ENCODE assay signal across 9 mouse cellular contexts in the genomic region with DNA sequence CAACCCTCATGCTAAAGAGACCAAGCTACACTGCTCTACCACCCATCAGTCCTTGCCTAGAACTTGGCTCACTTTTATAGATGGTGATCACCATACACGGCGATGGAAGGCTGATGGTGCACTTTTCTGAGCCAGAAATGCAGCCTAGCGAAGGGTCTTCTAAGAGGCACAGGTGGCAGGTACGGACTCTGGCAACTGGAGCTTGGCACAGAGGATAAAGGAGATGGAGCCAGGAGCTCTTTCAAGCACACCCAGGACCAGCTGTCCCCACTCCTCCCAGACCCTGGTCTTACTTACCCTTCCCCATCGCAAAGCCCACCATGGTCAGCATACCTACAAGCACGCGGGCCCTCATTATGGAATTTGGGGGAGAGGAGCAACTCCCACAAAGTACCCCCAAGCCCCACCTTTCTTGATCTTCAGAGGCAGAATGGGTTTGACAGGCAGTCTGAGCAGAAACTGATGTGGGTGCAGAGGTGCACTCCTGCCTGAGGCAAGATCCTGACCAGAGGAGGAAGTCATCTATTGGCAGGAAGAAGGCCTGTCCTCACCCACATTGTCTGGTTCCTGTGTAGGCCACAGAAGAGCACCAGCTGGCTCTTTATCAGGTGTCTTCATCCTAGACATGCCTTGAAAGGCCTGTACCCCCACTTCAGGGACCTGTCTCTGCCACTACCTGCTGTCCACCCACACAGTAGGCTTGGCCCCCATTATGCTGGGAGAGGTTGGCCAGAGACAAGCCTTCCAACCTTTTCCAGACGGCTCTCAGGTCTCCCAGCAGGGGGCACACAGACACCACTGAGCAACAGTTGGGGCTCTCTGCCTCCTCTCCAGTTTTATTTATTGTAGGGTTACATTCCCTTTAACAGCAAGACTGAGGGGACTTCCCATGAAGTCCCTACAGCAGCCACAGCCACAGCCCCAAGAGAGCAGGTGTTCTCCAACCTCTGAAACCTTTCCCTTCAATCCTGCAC. TPM values are rescaled to one million over a fixed set of nuclear protein-coding genes. Genes with fewer than 3 reads are reported as not detected.
A peak's percentile ranks its signal among the peaks of the same experiment; 100 is the strongest.
DNase-seq lines count a peak whose midpoint lies in the region; ATAC-seq and TF ChIP-seq lines count a peak whose summit lies in the region.
"Had no signal": no experiment of that assay in that cellular context is flagged by ENCODE, and none has a peak within 500 bp of the region (broad histone marks: within the 10 kb centered on the region; RNA-seq: fewer than 3 reads in every experiment).

TSS of gene Ly6g5b (minus strand) at position 383 of the 974 bp plus-strand sequence.

- no peak within 1 kb of the TSS for H3K4me2 ChIP-seq in hindbrain, embryonic 14.5 days (replicated peaks)
- H3K4me2 ChIP-seq in CH12.LX (ENCODE audit: insufficient read depth, low read depth, poor library complexity, severe bottlenecking) (no peak within 1 kb of the TSS), myocyte (ENCODE audit: low read depth) (no peak within 1 kb of the TSS)
- no peak within 1 kb of the TSS for H3K4me2 ChIP-seq in forebrain, embryonic 15.5 days (replicated peaks)

- H3K4me3 ChIP-seq in hindbrain, embryonic 14.5 days (replicated peaks; ENCODE audit: low read length), result no peak within 1 kb of the TSS
- H3K4me3 ChIP-seq in hindbrain, embryonic 10.5 days, result no peak within 1 kb of the TSS
- H3K4me3 ChIP-seq in CH12.LX (replicated peaks in 1 of 3; ENCODE audit: low read depth in 2 of 3, low read length in 2 of 3, poor library complexity in 1 of 3) (no peak within 1 kb of the TSS), myocyte (no peak within 1 kb of the TSS)
- H3K4me3 ChIP-seq in cortical plate, adult 2 months (ENCODE audit: insufficient read depth, low read length), result no peak within 1 kb of the TSS
- H3K4me3 ChIP-seq in forebrain, embryonic 15.5 days, result no peak within 1 kb of the TSS
- no peak within 1 kb of the TSS; the same call in 1 of the 2 replicates for H3K4me3 ChIP-seq in forebrain, embryonic 10.5 days
- H3K4me3 ChIP-seq: limb, embryonic 10.5 days had no signal

- TF ChIP-seq RAD21 in CH12.LX (IDR thresholded peaks at IDR 0.05; ENCODE audit: low read depth, low read length), result peak; percentile 63

- TF ChIP-seq CTCF in CH12.LX (conservative IDR thresholded peaks at IDR 0.05 in 1 of 2, IDR thresholded peaks at IDR 0.05 in 1 of 2; ENCODE audit: low read depth in 2 of 2, low read length in 2 of 2), result peak; percentile 22 to 66; a peak in 2 of 4 replicates
- TF ChIP-seq CTCF in cortical plate, adult 2 months (IDR thresholded peaks at IDR 0.05; ENCODE audit: extremely low read depth, insufficient read depth, low read length), result 0 out of 2 replicates have a peak, but pooled peaks have one; percentile 18

- no peak within 1 kb of the TSS for H3K27ac ChIP-seq in hindbrain, embryonic 14.5 days
- no peak within 1 kb of the TSS for H3K27ac ChIP-seq in hindbrain, embryonic 10.5 days
- H3K27ac ChIP-seq in CH12.LX (ENCODE audit: insufficient read depth, low read depth), result no peak within 1 kb of the TSS
- no peak within 1 kb of the TSS for H3K27ac ChIP-seq in cortical plate, adult 2 months (ENCODE audit: insufficient read depth, low read length)
- no peak within 1 kb of the TSS for H3K27ac ChIP-seq in forebrain, embryonic 15.5 days (replicated peaks)
- H3K27ac ChIP-seq in forebrain, embryonic 10.5 days, result no peak within 1 kb of the TSS
- H3K27ac ChIP-seq: limb, embryonic 10.5 days had no signal

- no peak for TF ChIP-seq EP300 in CH12.LX (IDR thresholded peaks at IDR 0.05; ENCODE audit: low read length)

- H3K4me1 ChIP-seq in hindbrain, embryonic 14.5 days (replicated peaks; ENCODE audit: control insufficient read depth, insufficient read depth, low read length), result peaks cover 6% of the 10 kb centered on the region
- H3K4me1 ChIP-seq in hindbrain, embryonic 10.5 days (replicated peaks), result peaks cover 16% of the 10 kb centered on the region
- H3K4me1 ChIP-seq in CH12.LX (ENCODE audit: control insufficient read depth in 1 of 2, insufficient read depth in 2 of 2), result peaks cover 0 to 24% of the 10 kb centered on the region in 2 experiments; a peak in 2 of 4 replicates
- H3K4me1 ChIP-seq in cortical plate, adult 2 months (ENCODE audit: control insufficient read depth, insufficient read depth, low read length), result no peaks in the 10 kb centered on the region
- peaks cover 8% of the 10 kb centered on the region for H3K4me1 ChIP-seq in forebrain, embryonic 15.5 days
- peaks cover 9% of the 10 kb centered on the region for H3K4me1 ChIP-seq in forebrain, embryonic 10.5 days

- H3K79me2 ChIP-seq in CH12.LX (replicated peaks; ENCODE audit: control insufficient read depth, extremely low read depth, insufficient read depth, poor library complexity, severe bottlenecking) (peaks cover 11% of the 10 kb centered on the region), myocyte (ENCODE audit: control insufficient read depth, insufficient read depth) (peaks cover 10% of the 10 kb centered on the region)

- H3K9ac ChIP-seq in hindbrain, embryonic 14.5 days, result no peak within 1 kb of the TSS
- H3K9ac ChIP-seq in CH12.LX (ENCODE audit: insufficient read depth, low read depth), result no peak within 1 kb of the TSS
- no peak within 1 kb of the TSS for H3K9ac ChIP-seq in forebrain, embryonic 15.5 days (replicated peaks)

- no peak within 1 kb of the TSS for H3ac ChIP-seq in myocyte (ENCODE audit: control insufficient read depth, insufficient read length)

- H3K36me3 ChIP-seq in hindbrain, embryonic 14.5 days (replicated peaks; ENCODE audit: control insufficient read depth, insufficient read depth), result peaks cover 62% of the 10 kb centered on the region
- peaks cover 62% of the 10 kb centered on the region for H3K36me3 ChIP-seq in hindbrain, embryonic 10.5 days
- H3K36me3 ChIP-seq in CH12.LX (replicated peaks in 1 of 2; ENCODE audit: control insufficient read depth in 1 of 2, insufficient read depth in 1 of 2, low read length in 1 of 2) (peaks cover 44 to 59% of the 10 kb centered on the region in 2 experiments), myocyte (ENCODE audit: control insufficient read depth, insufficient read depth) (peaks cover 13% of the 10 kb centered on the region)
- peaks cover 46% of the 10 kb centered on the region for H3K36me3 ChIP-seq in forebrain, embryonic 15.5 days
- peaks cover 60% of the 10 kb centered on the region for H3K36me3 ChIP-seq in forebrain, embryonic 10.5 days (replicated peaks)

- no peaks in the 10 kb centered on the region for H3K27me3 ChIP-seq in hindbrain, embryonic 14.5 days (ENCODE audit: control insufficient read depth, insufficient read depth, low read length)
- H3K27me3 ChIP-seq in hindbrain, embryonic 10.5 days (ENCODE audit: insufficient read depth, poor library complexity, severe bottlenecking), result no peaks in the 10 kb centered on the region
- H3K27me3 ChIP-seq in CH12.LX (replicated peaks) (no peaks in the 10 kb centered on the region), myocyte (ENCODE audit: control insufficient read depth, insufficient read depth, insufficient read length) (no peaks in the 10 kb centered on the region)
- no peaks in the 10 kb centered on the region for H3K27me3 ChIP-seq in forebrain, embryonic 15.5 days
- no peaks in the 10 kb centered on the region for H3K27me3 ChIP-seq in forebrain, embryonic 10.5 days (ENCODE audit: poor library complexity, severe bottlenecking)

- in situ Hi-C loops in CH12.LX (cut with MboI; ENCODE audit: low pct_ligation_motif_present, low pct_unique_long_range_greater_than_20kb, low sequenced_read_pairs), result loop anchor here (5.0 to 10.0 kb wide), 2 partner anchors 91 to 117 kb away; partner anchors contain the start of genes Atp6v1g2 and Sapcd1

- TF ChIP-seq POLR2A in CH12.LX (IDR thresholded peaks at IDR 0.05; ENCODE audit: low read depth, low read length) (no peak), myocyte (IDR thresholded peaks at IDR 0.05; ENCODE audit: insufficient read length, low read depth) (no peak)
- TF ChIP-seq POLR2A in cortical plate, adult 2 months (IDR thresholded peaks at IDR 0.05; ENCODE audit: extremely low read depth, insufficient read depth, low read length), result no peak

- no peaks in the 10 kb centered on the region for H3K9me3 ChIP-seq in hindbrain, embryonic 14.5 days (ENCODE audit: control insufficient read depth, low read length)
- H3K9me3 ChIP-seq in hindbrain, embryonic 10.5 days, result no peaks in the 10 kb centered on the region
- no peaks in the 10 kb centered on the region for H3K9me3 ChIP-seq in CH12.LX (replicated peaks; ENCODE audit: low read length)
- H3K9me3 ChIP-seq in forebrain, embryonic 15.5 days, result no peaks in the 10 kb centered on the region
- no peaks in the 10 kb centered on the region for H3K9me3 ChIP-seq in forebrain, embryonic 10.5 days
- H3K9me3 ChIP-seq: limb, embryonic 10.5 days had no signal

- dilution Hi-C loops in CH12.LX (cut with MboI; ENCODE audit: extremely low pct_ligation_motif_present, extremely low pct_unique_long_range_greater_than_20kb, low sequenced_read_pairs), result no loop called here

- no peak for DNase-seq in hindbrain, embryonic 14.5 days (ENCODE audit: low spot score)
- no peak for DNase-seq in hindbrain, embryonic 10.5 days (ENCODE audit: low spot score)
- peak; percentile 58 for DNase-seq in CH12.LX (ENCODE audit: extremely low read depth)
- DNase-seq in forebrain, embryonic 10.5 days (ENCODE audit: extremely low spot score, low spot score), result no peak
- DNase-seq in ovary, postnatal 36 days (ENCODE audit: low spot score), result no peak

- WGBS in hindbrain, embryonic 14.5 days, result 89% methylated on average over 8 of the region's 8 CpGs
- WGBS in hindbrain, embryonic 10.5 days, result 88% methylated on average over 8 of the region's 8 CpGs
- WGBS in forebrain, embryonic 15.5 days, result 81% methylated on average over 8 of the region's 8 CpGs
- 89% methylated on average over 8 of the region's 8 CpGs for WGBS in forebrain, embryonic 10.5 days

- 0 out of 2 replicates have a peak, but pooled peaks have one; percentile 18 for ATAC-seq in hindbrain, embryonic 14.5 days (ENCODE audit: low FRiP score)
- no peak for ATAC-seq in forebrain, embryonic 15.5 days (replicated peaks)

TF ChIP-seq in CH12.LX, 34 proteins besides CTCF, POLR2A, EP300 and RAD21 (continues in another document):
- TF ChIP-seq SIN3A (IDR thresholded peaks at IDR 0.05; ENCODE audit: low read length), result no peak
- TF ChIP-seq SMC3 (IDR thresholded peaks at IDR 0.05; ENCODE audit: low read depth, low read length), result peak; percentile 51

TF ChIP-seq in myocyte, 11 proteins besides CTCF, POLR2A, EP300 and RAD21 (continues in another document):
- no peak for TF ChIP-seq SRF (IDR thresholded peaks at IDR 0.05; ENCODE audit: control insufficient read depth, insufficient read length, low read depth)
- no peak for TF ChIP-seq TCF12 (IDR thresholded peaks at IDR 0.05; ENCODE audit: insufficient read depth, poor library complexity, severe bottlenecking)

RNA-seq across cellular contexts. Expression of gene Ly6g5b, which starts in this region (rescaled TPM):
- 0.44 and 1.0 TPM in 2 replicates for polyA plus RNA-seq in hindbrain, embryonic 14.5 days (2014; fragmentation: Nextera tagmentation; extraction: Ambion mirVana)
- polyA plus RNA-seq in hindbrain, embryonic 10.5 days (2016; fragmentation: Nextera tagmentation; extraction: Ambion mirVana), result 0.90 and 1.7 TPM in 2 replicates
- total RNA-seq in CH12.LX (2012; rRNA removed) (0.30 and 0.50 TPM in 2 replicates), CH12.LX (2014; rRNA removed) (0.88 and 0.91 TPM in 2 replicates)
- polyA plus RNA-seq in CH12.LX (2012; ENCODE audit: insufficient read length, low read depth) (1.0 and 1.1 TPM in 2 replicates), myocyte (2012; fragmentation: generic; extraction: Trizol) (0.11 TPM)
- 0.91 and 1.3 TPM in 2 replicates for polyA plus RNA-seq in cortical plate, adult 2 months (2012; rRNA removed)
- polyA plus RNA-seq in forebrain, embryonic 15.5 days (2015; fragmentation: Nextera tagmentation; extraction: Ambion mirVana), result 1.2 and 1.3 TPM in 2 replicates
- polyA plus RNA-seq in forebrain, embryonic 10.5 days (2016; fragmentation: Nextera tagmentation; extraction: Ambion mirVana), result 1.2 and 1.4 TPM in 2 replicates
